Mouse (Mus musculus) lung, postnatal 0 days (tissue): Measurements from ENCODE around the gene Togaram1.

Experiments used
- CTCF ChIP-seq: IDR thresholded peaks from 2 replicates; pipeline ENCODE4 v1.5.1; 2016; ENCODE audit warnings: antibody characterized with exemption, mild to moderate bottlenecking
- EP300 ChIP-seq: IDR thresholded peaks from 2 replicates; pipeline ENCODE4 v1.6.1; 2016; ENCODE audit warnings: antibody characterized with exemption, mild to moderate bottlenecking, control low read depth

DNA sequence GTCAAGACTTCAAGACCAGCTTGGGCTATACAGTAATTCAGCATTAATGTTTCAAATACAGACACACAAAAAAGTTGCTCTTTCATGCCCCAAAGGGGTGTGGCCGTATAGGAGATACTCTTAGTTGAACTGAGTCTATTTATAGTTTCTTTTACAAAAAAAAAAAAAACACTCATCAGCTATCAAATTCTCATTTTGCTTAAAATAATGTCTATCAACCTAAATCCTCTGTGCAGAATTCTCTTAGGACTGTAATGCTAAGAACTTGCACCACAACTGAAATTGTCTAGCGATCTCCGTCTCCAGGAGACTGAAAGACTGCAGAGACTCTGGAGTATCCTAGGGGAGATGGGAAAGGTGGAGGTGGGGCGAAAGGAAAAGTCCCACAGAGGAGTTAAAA is 1.0 kb upstream of the Togaram1 start:
- no peak for TF ChIP-seq CTCF
- TF ChIP-seq EP300: no peak
